ENCODE assay signal across 23 mouse cellular contexts in the genomic region with DNA sequence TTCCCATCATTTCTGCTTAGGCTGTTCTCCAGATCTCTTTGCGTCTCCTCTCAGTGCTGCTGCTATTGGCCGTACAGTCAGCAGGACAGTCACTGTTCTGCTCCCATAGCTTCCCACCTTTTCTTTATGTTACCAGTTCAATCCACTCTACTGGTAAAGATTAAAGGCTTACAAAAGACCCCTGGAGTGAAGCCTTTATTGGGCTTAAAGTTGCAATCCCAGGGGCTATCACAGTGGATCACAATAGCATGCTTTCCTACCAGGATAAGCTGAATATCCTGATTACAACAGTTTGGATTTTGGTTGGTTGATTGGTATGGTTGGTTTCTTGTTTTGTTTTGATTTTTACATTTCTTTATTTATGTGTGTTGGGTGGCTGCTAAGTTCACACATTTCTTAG. TPM values are rescaled to one million over a fixed set of nuclear protein-coding genes. Genes with fewer than 3 reads are reported as not detected.
DNase-seq lines count a peak whose midpoint lies in the region; ATAC-seq and TF ChIP-seq lines count a peak whose summit lies in the region.
"Had no signal": no experiment of that assay in that cellular context is flagged by ENCODE, and none has a peak within 500 bp of the region (broad histone marks: within the 10 kb centered on the region; RNA-seq: fewer than 3 reads in every experiment).

No protein-coding gene starts in this region.

- TF ChIP-seq EP300 in lung, postnatal 0 days (IDR thresholded peaks at IDR 0.05), result no peak

- ATAC-seq in forebrain, embryonic 14.5 days, result no peak
- ATAC-seq in lung, postnatal 0 days, result no peak
- ATAC-seq: CD4-positive, CD25-positive, alpha-beta regulatory T cell, adult 4 months; forebrain, embryonic 15.5 days; intestine, embryonic 16.5 days had no signal

- H3K27me3 ChIP-seq in forebrain, embryonic 10.5 days (ENCODE audit: poor library complexity, severe bottlenecking), result no peaks in the 10 kb centered on the region
- no peaks in the 10 kb centered on the region for H3K27me3 ChIP-seq in forebrain, embryonic 14.5 days (replicated peaks; ENCODE audit: control insufficient read depth, insufficient read depth, low read length)
- H3K27me3 ChIP-seq in lung, postnatal 0 days (replicated peaks; ENCODE audit: insufficient read depth, low read length), result peaks cover 8% of the 10 kb centered on the region; the same call in 1 of the 2 replicates
- H3K27me3 ChIP-seq: embryonic facial prominence, embryonic 13.5 days; forebrain, embryonic 15.5 days; heart, embryonic 15.5 days; Patski had no signal

- WGBS in forebrain, embryonic 10.5 days, result 36% methylated on average over 2 of the region's 2 CpGs
- 33% methylated on average over 2 of the region's 2 CpGs for WGBS in forebrain, embryonic 14.5 days
- 90% methylated on average over 2 of the region's 2 CpGs for WGBS in lung, postnatal 0 days

- peak overlapping the region; percentile 53 for H3K27ac ChIP-seq in forebrain, embryonic 10.5 days
- no peak overlapping the region for H3K27ac ChIP-seq in forebrain, embryonic 14.5 days (ENCODE audit: low read depth, low read length)
- peak overlapping the region; percentile 72 for H3K27ac ChIP-seq in embryonic fibroblast, embryonic 13.5 days (ENCODE audit: insufficient read depth, low read length)
- no peak overlapping the region for H3K27ac ChIP-seq in lung, postnatal 0 days (ENCODE audit: low read length)
- H3K27ac ChIP-seq: embryonic facial prominence, embryonic 13.5 days; forebrain, embryonic 15.5 days; heart, adult 2 months; heart, embryonic 15.5 days; hindbrain, embryonic 14.5 days had no signal

- no peak for TF ChIP-seq CTCF in embryonic fibroblast, embryonic 13.5 days (IDR thresholded peaks at IDR 0.05; ENCODE audit: borderline replicate concordance, insufficient read depth, low read length)
- TF ChIP-seq CTCF in lung, postnatal 0 days (IDR thresholded peaks at IDR 0.05), result no peak

- H3K9me3 ChIP-seq in forebrain, embryonic 10.5 days, result peaks cover 9% of the 10 kb centered on the region
- H3K9me3 ChIP-seq in forebrain, embryonic 14.5 days (replicated peaks; ENCODE audit: control insufficient read depth, low read length), result peaks cover 2% of the 10 kb centered on the region; the same call in 1 of the 2 replicates
- no peaks in the 10 kb centered on the region for H3K9me3 ChIP-seq in lung, postnatal 0 days (ENCODE audit: low read length)
- H3K9me3 ChIP-seq: forebrain, embryonic 15.5 days; heart, embryonic 15.5 days had no signal

- no peak for TF ChIP-seq POLR2A in embryonic fibroblast, embryonic 13.5 days (IDR thresholded peaks at IDR 0.05; ENCODE audit: low read depth, low read length)

- H3K36me3 ChIP-seq in forebrain, embryonic 10.5 days (replicated peaks), result peaks cover 17% of the 10 kb centered on the region
- no peaks in the 10 kb centered on the region for H3K36me3 ChIP-seq in forebrain, embryonic 14.5 days (ENCODE audit: control insufficient read depth, insufficient read depth, low read length)
- H3K36me3 ChIP-seq in lung, postnatal 0 days (ENCODE audit: insufficient read depth, low read length), result no peaks in the 10 kb centered on the region
- H3K36me3 ChIP-seq: forebrain, embryonic 15.5 days; heart, embryonic 15.5 days had no signal

- H3K9ac ChIP-seq in forebrain, embryonic 14.5 days (ENCODE audit: low read length), result no peak overlapping the region
- H3K9ac ChIP-seq in lung, postnatal 0 days (replicated peaks; ENCODE audit: low read depth), result no peak overlapping the region
- H3K9ac ChIP-seq: embryonic facial prominence, embryonic 13.5 days; forebrain, embryonic 15.5 days; heart, embryonic 15.5 days; hindbrain, embryonic 14.5 days had no signal

- peaks cover 34% of the 10 kb centered on the region for H3K4me1 ChIP-seq in forebrain, embryonic 10.5 days
- peaks cover 3% of the 10 kb centered on the region; the same call in 1 of the 2 replicates for H3K4me1 ChIP-seq in forebrain, embryonic 14.5 days (ENCODE audit: control insufficient read depth, insufficient read depth, low read length)
- no peaks in the 10 kb centered on the region; the same call in 1 of the 2 replicates for H3K4me1 ChIP-seq in embryonic fibroblast, embryonic 13.5 days (ENCODE audit: control insufficient read depth, insufficient read depth, low read length)
- no peaks in the 10 kb centered on the region for H3K4me1 ChIP-seq in lung, postnatal 0 days (ENCODE audit: insufficient read depth, low read depth, low read length)
- H3K4me1 ChIP-seq: embryonic facial prominence, embryonic 13.5 days had no signal

- DNase-seq in forebrain, embryonic 10.5 days (ENCODE audit: extremely low spot score, low spot score), result no peak
- DNase-seq in forebrain, embryonic 14.5 days (ENCODE audit: low spot score), result no peak
- peak; percentile 65 for DNase-seq in ES-CJ7 (ENCODE audit: low read depth, low spot score)
- peak; percentile 77 for DNase-seq in ZHBTc4 (ENCODE audit: low read depth, low spot score)
- DNase-seq in spleen, adult 18-20 months, result no peak
- DNase-seq in lung, postnatal 0 days (ENCODE audit: low spot score), result no peak
- no peak for DNase-seq in lung, adult 18-20 months
- DNase-seq: adrenal gland, postnatal 10 days; B cell, adult 2 months; cerebellum, adult 8-10 months; cerebellum, postnatal 25 days; gastrocnemius, postnatal 10 days; heart, adult 2 months; heart, postnatal 14 days had no signal

- no peak overlapping the region for H3K4me3 ChIP-seq in forebrain, embryonic 10.5 days
- H3K4me3 ChIP-seq in forebrain, embryonic 14.5 days (ENCODE audit: low read depth, low read length), result no peak overlapping the region
- no peak overlapping the region for H3K4me3 ChIP-seq in embryonic fibroblast, embryonic 13.5 days (ENCODE audit: insufficient read depth, low read length)
- no peak overlapping the region for H3K4me3 ChIP-seq in lung, postnatal 0 days (ENCODE audit: low read depth, low read length)
- H3K4me3 ChIP-seq: embryonic facial prominence, embryonic 13.5 days; forebrain, embryonic 15.5 days; heart, adult 2 months; heart, embryonic 15.5 days had no signal

- H3K4me2 ChIP-seq in forebrain, embryonic 14.5 days (ENCODE audit: low read length), result no peak overlapping the region
- no peak overlapping the region for H3K4me2 ChIP-seq in lung, postnatal 0 days (replicated peaks; ENCODE audit: low read depth, low read length)
- H3K4me2 ChIP-seq: embryonic facial prominence, embryonic 13.5 days; forebrain, embryonic 15.5 days; heart, embryonic 11.5 days; heart, embryonic 15.5 days; hindbrain, embryonic 14.5 days had no signal

RNA-seq across cellular contexts. Expression of a gene that starts 37.9 kb away (rescaled TPM):
- polyA plus RNA-seq in forebrain, embryonic 10.5 days (2016; fragmentation: Nextera tagmentation; extraction: Ambion mirVana), result 89.1 and 90.6 TPM in 2 replicates
- 130 and 135 TPM in 2 replicates for polyA plus RNA-seq in forebrain, embryonic 14.5 days (2014; fragmentation: Nextera tagmentation; extraction: Ambion mirVana)
- polyA plus RNA-seq in embryonic fibroblast, embryonic 13.5 days (2011; ENCODE audit: insufficient read length, low read depth, missing spikeins), result 116 and 121 TPM in 2 replicates
- 46.1 and 52.1 TPM in 2 replicates for polyA plus RNA-seq in lung, postnatal 0 days (2015; fragmentation: Nextera tagmentation; extraction: Ambion mirVana)

Comparison
In these comparisons a context has a peak if more than half of its experiments do, and no peak if none do; other contexts are left out.
1. H3K27ac ChIP-seq: peak in forebrain, embryonic 10.5 days (single experiment) and embryonic fibroblast, embryonic 13.5 days (single experiment); none in forebrain, embryonic 14.5 days (single experiment) and lung, postnatal 0 days (single experiment).
2. DNase-seq: peak in ES-CJ7 (single experiment) and ZHBTc4 (single experiment); none in forebrain, embryonic 10.5 days (single experiment), forebrain, embryonic 14.5 days (single experiment), spleen, adult 18-20 months (0 of 2), lung, postnatal 0 days (single experiment) and lung, adult 18-20 months (0 of 2).